Mouse (Mus musculus) adrenal gland, adult 18-20 months (tissue): Measurements from ENCODE around the gene Gpr35. TPM values are rescaled to one million over a fixed set of nuclear protein-coding genes. Genes with fewer than 3 reads are reported as not detected.

Experiments
- DNase-seq, 2 experiments: peaks; one replicate each; pipeline ENCODE4 v3.0.0; 2021 to 2022; ENCODE audit warnings: low spot score in 2 of 2
- total RNA-seq, 2 experiments: library from RNA; stranded (reverse); gene quantifications; 1 replicate in 1 of 2; 2 replicates in 1 of 2; pipeline ENCODE4 v1.2.3; 2021

Gene Gpr35
- total RNA-seq, 2 experiments from 2014 or later: 1.4 TPM

DNA sequence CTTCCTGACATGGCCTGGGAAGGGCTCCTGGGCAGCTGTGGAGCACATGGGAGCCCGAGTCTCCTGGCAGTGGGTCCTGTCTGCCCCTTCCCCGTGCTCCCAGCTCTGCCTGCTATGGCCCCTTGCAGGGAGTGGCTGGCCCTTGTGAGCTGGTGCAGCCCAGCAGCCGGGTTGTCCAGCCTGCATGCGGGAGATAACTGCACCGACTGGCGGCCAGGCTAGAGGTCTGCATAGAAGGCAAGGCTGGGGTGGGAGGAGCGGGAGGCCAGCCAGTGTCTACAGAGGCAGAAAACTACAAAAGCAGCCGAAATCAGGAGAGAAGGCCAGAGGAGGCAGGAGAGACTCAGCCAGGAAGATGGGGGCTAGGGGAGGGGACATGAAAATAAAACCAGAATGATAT, 83.3 kb downstream of the Gpr35 start:
- no peak for DNase-seq

DNA sequence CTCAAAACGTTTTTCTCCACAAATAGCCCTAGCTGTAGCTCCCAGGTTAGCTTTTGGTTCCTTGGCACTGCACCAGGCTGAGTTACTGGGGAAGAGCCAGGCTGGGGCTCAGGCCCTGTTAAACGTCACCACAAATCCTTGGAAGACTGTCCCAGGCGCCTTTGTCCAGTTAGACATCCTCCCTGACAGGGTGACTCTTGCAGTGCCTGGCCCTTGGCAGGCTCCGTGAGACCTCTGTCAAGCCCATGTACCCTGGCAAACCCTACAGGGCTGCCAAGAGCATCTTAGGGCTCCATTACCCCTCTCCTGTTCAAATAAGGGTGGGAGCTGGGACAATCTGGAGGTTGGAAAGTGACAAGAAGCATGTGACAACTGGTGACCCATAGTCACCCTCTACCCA, 85.3 kb downstream of the Gpr35 start:
- no peak for DNase-seq

Other genes starting within 250 kb of the Gpr35 start
- 10 to 100 TPM; 43.3 to 65.4 TPM for gene Gpc1, start 119.2 kb upstream of the Gpr35 start, total RNA-seq
- gene Ankmy1, start 48.0 kb upstream of the Gpr35 start, total RNA-seq: under 1 TPM; 0.80 to 0.86 TPM
- 10 to 100 TPM; 14.3 to 14.5 TPM for gene Dusp28, start 43.9 kb upstream of the Gpr35 start, total RNA-seq
- gene Rnpepl1, start 40.1 kb upstream of the Gpr35 start, total RNA-seq: 10 to 100 TPM; 58.2 to 80.9 TPM
- 10 to 100 TPM; 14.5 to 16.8 TPM for gene Capn10, start 16.5 kb upstream of the Gpr35 start, total RNA-seq
- under 1 TPM in 1 of 2 experiments, not detected in 1; 0.36 TPM for gene Aqp12, start 55.5 kb downstream of the Gpr35 start, total RNA-seq
- gene Kif1a, start 151.1 kb downstream of the Gpr35 start, total RNA-seq: 10 to 100 TPM; 37.9 to 38.1 TPM
- gene Agxt, start 184.4 kb downstream of the Gpr35 start, total RNA-seq: not detected
- not detected for gene 2310007B03Rik, start 210.1 kb downstream of the Gpr35 start, total RNA-seq
- under 1 TPM in 1 of 2 experiments, not detected in 1; 0.03 TPM for gene Crocc2, start 217.9 kb downstream of the Gpr35 start, total RNA-seq